Mouse (Mus musculus) thymus, adult 2 months (tissue): ENCODE measurements around the gene Gabrb2. TPM values are rescaled to one million over a fixed set of nuclear protein-coding genes. Genes with fewer than 3 reads are reported as not detected.

Experiments
- DNase-seq: peaks from one replicate; pipeline ENCODE4 v3.0.0; 2021
- H3K27ac ChIP-seq: fragments of 200-500 bp; 2 replicates; pipeline ENCODE4 v1.5.1; 2012; ENCODE audit warnings: low read length, control low read depth; ENCODE audit not compliant: control insufficient read depth, insufficient read depth
- H3K27me3 ChIP-seq: fragments of 200-500 bp; 2 replicates; pipeline ENCODE4 v1.6.1; 2012; ENCODE audit warnings: mild to moderate bottlenecking, low read length, moderate library complexity, mixed read lengths; ENCODE audit not compliant: control insufficient read depth, insufficient read depth
- H3K36me3 ChIP-seq: fragments of 200-500 bp; 2 replicates; pipeline ENCODE4 v1.6.1; 2012; ENCODE audit warnings: mild to moderate bottlenecking, low read length, moderate library complexity; ENCODE audit not compliant: control insufficient read depth, insufficient read depth
- H3K4me1 ChIP-seq: fragments of 200-500 bp; replicated peaks from 2 replicates; pipeline ENCODE4 v1.6.1; 2012; ENCODE audit warnings: low read length; ENCODE audit not compliant: control insufficient read depth, insufficient read depth
- H3K4me3 ChIP-seq: fragments of 200-500 bp; 2 replicates; pipeline ENCODE4 v1.5.1; 2012; ENCODE audit warnings: mild to moderate bottlenecking, low read length, control low read depth, moderate library complexity; ENCODE audit not compliant: control insufficient read depth, insufficient read depth
- CTCF ChIP-seq: fragments of 200-500 bp; IDR thresholded peaks from 2 replicates; pipeline ENCODE4 v1.5.1; 2012; ENCODE audit warnings: mild to moderate bottlenecking, control low read depth, low read length, moderate library complexity, borderline replicate concordance; ENCODE audit not compliant: control insufficient read depth, poor library complexity, insufficient read depth; ENCODE audit errors: extremely low read depth
- POLR2A ChIP-seq: fragments of 200-500 bp; IDR thresholded peaks from 2 replicates; pipeline ENCODE4 v1.6.1; 2012; ENCODE audit warnings: mild to moderate bottlenecking, low read length, control low read depth, moderate library complexity; ENCODE audit not compliant: control insufficient read depth, poor library complexity, insufficient read depth; ENCODE audit errors: extremely low read depth
- WGBS: fragments of 180-500 bp; shearing (Covaris S2); methylation state at CpG from one replicate; pipeline ENCODE4 v1.1.7; 2018; 5-methylcytosine and 5-hydroxymethylcytosine counted together
- polyA plus RNA-seq: library from polyadenylated mRNA; depleted of rRNA; stranded (reverse); fragments of >200 nt; gene quantifications from 2 replicates; pipeline ENCODE4 v1.2.3, GENCODE M21; 2012

Gabrb2 gene
- polyA plus RNA-seq, 1 experiment = not detected

GRCm38 (mm10) chr11:42521960-42522359 lies 102.4 kb downstream of the Gabrb2 start:
- H3K4me3 ChIP-seq = no peak overlapping the region
- no peaks in the 10 kb centered on the region for H3K4me1 ChIP-seq
- TF ChIP-seq POLR2A (no peak), CTCF (no peak)
- DNase-seq = no peak
- WGBS = 84% methylated on average over 2 of the region's 2 CpGs
- no peak overlapping the region for H3K27ac ChIP-seq
- no peaks in the 10 kb centered on the region for H3K27me3 ChIP-seq
- no peaks in the 10 kb centered on the region for H3K36me3 ChIP-seq

GRCm38 (mm10) chr11:42528226-42528881 lies 108.8 kb downstream of the Gabrb2 start:
- Histone ChIP-seq H3K27me3 (no peaks in the 10 kb centered on the region), H3K4me3 (no peak overlapping the region), H3K36me3 (no peaks in the 10 kb centered on the region), H3K4me1 (no peaks in the 10 kb centered on the region), H3K27ac (no peak overlapping the region)
- DNase-seq = no peak
- 93% methylated on average over 3 of the region's 3 CpGs for WGBS
- TF ChIP-seq POLR2A (no peak), CTCF (no peak)

GRCm38 (mm10) chr11:42532577-42532976 lies 113.0 kb downstream of the Gabrb2 start:
- 93% methylated on average over 2 of the region's 2 CpGs for WGBS
- Histone ChIP-seq H3K4me1 (no peaks in the 10 kb centered on the region), H3K36me3 (no peaks in the 10 kb centered on the region), H3K27ac (no peak overlapping the region), H3K4me3 (no peak overlapping the region), H3K27me3 (no peaks in the 10 kb centered on the region)
- DNase-seq = no peak
- TF ChIP-seq POLR2A (no peak), CTCF (no peak)

GRCm38 (mm10) chr11:42535286-42535685 lies 115.7 kb downstream of the Gabrb2 start:
- DNase-seq = no peak
- Histone ChIP-seq H3K36me3 (no peaks in the 10 kb centered on the region), H3K27me3 (no peaks in the 10 kb centered on the region), H3K4me3 (no peak overlapping the region), H3K27ac (no peak overlapping the region), H3K4me1 (no peaks in the 10 kb centered on the region)
- TF ChIP-seq CTCF = no peak
- TF ChIP-seq POLR2A = no peak
- 85% methylated on average over 5 of the region's 5 CpGs for WGBS

- Histone ChIP-seq H3K27me3 (no peaks in the 10 kb centered on the region), H3K27ac (no peak overlapping the region), H3K4me3 (no peak overlapping the region), H3K4me1 (no peaks in the 10 kb centered on the region), H3K36me3 (no peaks in the 10 kb centered on the region)
- no peak for TF ChIP-seq POLR2A
- TF ChIP-seq CTCF = no peak
- no peak for DNase-seq
- 73% methylated on average over 1 of the region's 1 CpGs for WGBS
These were observed 116.3 kb downstream of the Gabrb2 start for GRCm38 (mm10) chr11:42535861-42536260.

- no peaks in the 10 kb centered on the region for H3K36me3 ChIP-seq
- H3K4me1 ChIP-seq = no peaks in the 10 kb centered on the region
- H3K27me3 ChIP-seq = no peaks in the 10 kb centered on the region
- 93% methylated on average over 2 of the region's 2 CpGs for WGBS
- TF ChIP-seq POLR2A (no peak), CTCF (no peak)
- no peak for DNase-seq
- no peak overlapping the region for H3K27ac ChIP-seq
- H3K4me3 ChIP-seq = no peak overlapping the region
These were observed 123.3 kb downstream of the Gabrb2 start for GRCm38 (mm10) chr11:42542861-42543260.

GRCm38 (mm10) chr11:42566023-42566422 lies 146.5 kb downstream of the Gabrb2 start:
- 81% methylated on average over 5 of the region's 5 CpGs for WGBS

More at GRCm38 (mm10) chr11:42566023-42566422, 146.5 kb downstream of the Gabrb2 start:
- H3K27me3 ChIP-seq = no peaks in the 10 kb centered on the region
- TF ChIP-seq CTCF (no peak), POLR2A (no peak)
- no peaks in the 10 kb centered on the region for H3K4me1 ChIP-seq
- no peaks in the 10 kb centered on the region for H3K36me3 ChIP-seq
- H3K4me3 ChIP-seq = no peak overlapping the region
- no peak for DNase-seq
- H3K27ac ChIP-seq = no peak overlapping the region
